Mouse (Mus musculus): Measurements from ENCODE around the gene Lrp8.

GRCm38 (mm10) chr4:107757487-107758470, 44.3 kb upstream of the Lrp8 start:
- TF ChIP-seq CTCF (IDR thresholded peaks at IDR 0.05; ENCODE audit: insufficient read depth, low read depth, low read length) (no peak), POLR2A (IDR thresholded peaks at IDR 0.05; ENCODE audit: insufficient read depth, low read depth, low read length) (no peak)

Measured in olfactory bulb, adult 2 months (tissue).